Mouse (Mus musculus): Measurements from ENCODE around the gene Gpr108. TPM values are rescaled to one million over a fixed set of nuclear protein-coding genes. Genes with fewer than 3 reads are reported as not detected.

Gene Gpr108
- polyA plus RNA-seq, 1 experiment: 33.1 TPM

DNA sequence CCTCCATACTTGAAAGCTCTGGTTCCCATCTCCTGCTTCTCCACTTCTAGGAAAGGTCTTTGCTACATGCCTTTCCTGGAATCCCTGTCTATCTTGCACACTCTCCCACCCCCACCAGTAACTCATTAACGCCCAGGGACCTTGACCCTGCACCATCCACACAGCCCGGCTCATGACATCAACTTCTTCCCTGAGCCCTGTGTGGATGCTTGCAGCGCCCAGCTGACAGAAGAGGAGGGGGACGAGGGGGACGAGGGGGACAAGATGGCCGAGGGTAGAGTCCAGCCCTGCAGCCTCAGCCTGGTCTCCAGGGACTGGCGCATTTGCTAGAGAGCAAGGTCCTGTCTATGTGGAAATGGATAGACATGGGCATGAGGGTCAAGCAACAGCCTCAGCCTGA lies 15.2 kb downstream of the Gpr108 start:
- H3K4me3 ChIP-seq (replicated peaks): no peak overlapping the region
- H3K4me1 ChIP-seq: peaks cover 48% of the 10 kb centered on the region
- no peaks in the 10 kb centered on the region for H3K9me3 ChIP-seq
- H3K27me3 ChIP-seq (replicated peaks): peaks cover 16% of the 10 kb centered on the region
- TF ChIP-seq FLI1 (IDR thresholded peaks at IDR 0.05; ENCODE audit: low read length) (no peak), GATA1 (IDR thresholded peaks at IDR 0.05; ENCODE audit: borderline replicate concordance, low read length) (no peak)
- H3K36me3 ChIP-seq (replicated peaks; ENCODE audit: low read length): peaks cover 44% of the 10 kb centered on the region

- H3K9me3 ChIP-seq: no peaks in the 10 kb centered on the region
These were observed 16.0 kb downstream of the Gpr108 start for GRCm38 (mm10) chr17:57232200-57232599.

DNA sequence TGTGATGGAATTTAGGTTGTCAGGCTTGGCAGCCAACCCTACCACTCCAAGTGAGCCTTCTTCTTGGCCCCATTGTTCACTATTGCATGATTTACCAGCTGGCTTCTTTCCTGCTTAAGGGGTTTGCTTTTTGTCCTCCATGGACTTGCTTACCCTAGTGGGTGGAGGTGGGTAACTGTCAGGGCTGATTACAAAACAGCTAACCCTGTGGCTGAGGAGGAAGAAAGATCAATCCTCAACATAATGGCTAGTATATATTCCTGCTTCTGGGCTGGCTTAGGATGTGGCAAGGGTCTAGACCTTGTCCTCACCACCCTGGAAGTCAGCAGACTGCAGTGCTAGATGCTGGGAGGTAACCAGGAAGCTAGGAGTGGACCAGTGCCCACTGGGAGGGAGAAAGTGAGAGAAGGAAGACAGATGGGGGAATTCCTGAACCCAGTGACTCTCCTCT lies 16.9 kb downstream of the Gpr108 start:
- Histone ChIP-seq H3K27me3 (replicated peaks) (peaks cover 31% of the 10 kb centered on the region), H3K4me3 (replicated peaks) (no peak overlapping the region), H3K4me1 (peaks cover 56% of the 10 kb centered on the region), H3K36me3 (replicated peaks; ENCODE audit: low read length) (peaks cover 27% of the 10 kb centered on the region), H3K9me3 (no peaks in the 10 kb centered on the region)
- TF ChIP-seq GATA1 (IDR thresholded peaks at IDR 0.05; ENCODE audit: borderline replicate concordance, low read length) (no peak), FLI1 (IDR thresholded peaks at IDR 0.05; ENCODE audit: low read length) (no peak)

More at GRCm38 (mm10) chr17:57232200-57232599, 16.0 kb downstream of the Gpr108 start:
- TF ChIP-seq GATA1 (IDR thresholded peaks at IDR 0.05; ENCODE audit: borderline replicate concordance, low read length) (no peak), FLI1 (IDR thresholded peaks at IDR 0.05; ENCODE audit: low read length) (no peak)
- Histone ChIP-seq H3K36me3 (replicated peaks; ENCODE audit: low read length) (peaks cover 35% of the 10 kb centered on the region), H3K27me3 (replicated peaks) (peaks cover 23% of the 10 kb centered on the region), H3K4me1 (peaks cover 50% of the 10 kb centered on the region), H3K4me3 (replicated peaks) (peak overlapping the region; percentile 28)

DNA sequence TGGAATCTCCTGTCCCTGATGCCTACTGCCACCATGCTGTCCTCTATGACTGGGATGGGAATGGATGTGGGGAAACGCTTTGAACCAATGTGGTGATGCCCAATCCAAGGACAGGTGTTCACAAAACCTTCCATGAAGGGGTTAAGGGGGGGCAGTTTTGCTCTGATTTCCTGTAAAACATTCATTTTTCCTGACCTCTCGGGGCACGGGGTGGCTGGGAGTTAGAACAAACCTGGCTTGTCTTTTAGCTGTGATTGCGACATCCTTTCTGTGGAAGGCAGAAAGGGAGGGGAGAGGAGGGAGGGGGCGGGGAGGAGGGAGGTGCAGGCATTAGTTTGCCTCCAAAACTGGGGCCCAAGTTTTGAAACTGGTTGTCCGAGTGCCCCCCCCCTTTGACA lies 17.5 kb downstream of the Gpr108 start:
- Histone ChIP-seq H3K36me3 (replicated peaks; ENCODE audit: low read length) (peaks cover 21% of the 10 kb centered on the region), H3K9me3 (no peaks in the 10 kb centered on the region), H3K4me3 (replicated peaks) (no peak overlapping the region), H3K27me3 (replicated peaks) (peaks cover 37% of the 10 kb centered on the region), H3K4me1 (peaks cover 59% of the 10 kb centered on the region)
- no peak for TF ChIP-seq GATA1 (IDR thresholded peaks at IDR 0.05; ENCODE audit: borderline replicate concordance, low read length)
- no peak for TF ChIP-seq FLI1 (IDR thresholded peaks at IDR 0.05; ENCODE audit: low read length)

- Histone ChIP-seq H3K27me3 (replicated peaks) (peaks cover 43% of the 10 kb centered on the region), H3K4me1 (peaks cover 62% of the 10 kb centered on the region), H3K9me3 (no peaks in the 10 kb centered on the region), H3K4me3 (replicated peaks) (no peak overlapping the region), H3K36me3 (replicated peaks; ENCODE audit: low read length) (peaks cover 14% of the 10 kb centered on the region)
- TF ChIP-seq GATA1 (IDR thresholded peaks at IDR 0.05; ENCODE audit: borderline replicate concordance, low read length) (no peak), FLI1 (IDR thresholded peaks at IDR 0.05; ENCODE audit: low read length) (no peak)
These were observed 18.2 kb downstream of the Gpr108 start for GRCm38 (mm10) chr17:57229851-57230727.

DNA sequence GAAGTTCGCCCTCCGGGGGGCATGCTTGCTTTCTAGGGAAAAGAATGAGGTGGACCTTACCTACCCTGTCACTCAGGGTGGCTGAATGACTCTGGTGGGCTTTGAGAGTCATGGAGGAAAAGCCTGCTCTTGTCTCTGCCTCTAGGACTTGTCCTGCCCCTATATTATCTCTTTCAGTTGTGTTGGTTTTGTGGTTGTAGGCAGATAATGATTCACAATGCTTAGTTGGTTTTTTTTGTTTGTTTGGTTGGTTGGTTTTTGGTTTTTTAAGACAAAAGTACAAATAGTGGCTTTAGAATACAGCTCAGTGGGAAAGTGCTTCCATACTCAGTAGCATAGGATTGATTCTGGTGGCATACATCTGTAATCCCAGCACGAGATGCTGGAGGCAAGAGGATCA lies 19.4 kb downstream of the Gpr108 start:
- H3K4me3 ChIP-seq (replicated peaks): no peak overlapping the region
- H3K27me3 ChIP-seq (replicated peaks): peaks cover 55% of the 10 kb centered on the region
- H3K4me1 ChIP-seq: peaks cover 63% of the 10 kb centered on the region
- peaks cover 2% of the 10 kb centered on the region for H3K36me3 ChIP-seq (replicated peaks; ENCODE audit: low read length)
- H3K9me3 ChIP-seq: no peaks in the 10 kb centered on the region
- no peak for TF ChIP-seq FLI1 (IDR thresholded peaks at IDR 0.05; ENCODE audit: low read length)
- TF ChIP-seq GATA1 (IDR thresholded peaks at IDR 0.05; ENCODE audit: borderline replicate concordance, low read length): no peak

- no peaks in the 10 kb centered on the region for H3K9me3 ChIP-seq
- TF ChIP-seq FLI1 (IDR thresholded peaks at IDR 0.05; ENCODE audit: low read length): no peak
- TF ChIP-seq GATA1 (IDR thresholded peaks at IDR 0.05; ENCODE audit: borderline replicate concordance, low read length): no peak
- no peaks in the 10 kb centered on the region for H3K36me3 ChIP-seq (replicated peaks; ENCODE audit: low read length)
- peak within 1 kb of the TSS; percentile 30 for H3K4me3 ChIP-seq (replicated peaks)
- H3K27me3 ChIP-seq (replicated peaks): peaks cover 62% of the 10 kb centered on the region
- H3K4me1 ChIP-seq: peaks cover 69% of the 10 kb centered on the region
These were observed 20.2 kb downstream of the Gpr108 start, which contains the start of gene C3 for GRCm38 (mm10) chr17:57228014-57228413. Gene C3, minus strand, starts transcription at chr17:57228136.

DNA sequence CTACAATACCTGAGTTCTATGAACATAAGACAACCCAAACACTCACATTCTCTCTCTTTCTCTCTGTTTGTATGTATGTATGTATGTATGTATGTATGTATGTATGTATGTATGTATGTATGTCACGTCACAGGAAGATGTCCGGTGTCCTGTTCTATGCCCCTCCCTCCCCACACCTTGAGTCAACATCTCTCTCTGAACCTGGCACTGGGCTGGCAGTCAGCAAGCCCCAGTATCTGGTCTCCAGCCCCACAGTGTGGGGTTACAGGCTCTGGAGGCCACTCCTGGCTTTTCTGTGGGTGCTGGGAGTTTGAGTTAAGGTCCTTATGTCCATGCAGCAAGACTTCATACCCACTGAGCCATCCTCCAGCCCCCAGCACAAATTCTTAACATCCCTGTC lies 20.8 kb downstream of the Gpr108 start:
- TF ChIP-seq FLI1 (IDR thresholded peaks at IDR 0.05; ENCODE audit: low read length) (no peak), GATA1 (IDR thresholded peaks at IDR 0.05; ENCODE audit: borderline replicate concordance, low read length) (no peak)
- Histone ChIP-seq H3K4me1 (peaks cover 70% of the 10 kb centered on the region), H3K9me3 (no peaks in the 10 kb centered on the region), H3K4me3 (replicated peaks) (peak overlapping the region; percentile 30), H3K27me3 (replicated peaks) (peaks cover 64% of the 10 kb centered on the region), H3K36me3 (replicated peaks; ENCODE audit: low read length) (no peaks in the 10 kb centered on the region)

DNA sequence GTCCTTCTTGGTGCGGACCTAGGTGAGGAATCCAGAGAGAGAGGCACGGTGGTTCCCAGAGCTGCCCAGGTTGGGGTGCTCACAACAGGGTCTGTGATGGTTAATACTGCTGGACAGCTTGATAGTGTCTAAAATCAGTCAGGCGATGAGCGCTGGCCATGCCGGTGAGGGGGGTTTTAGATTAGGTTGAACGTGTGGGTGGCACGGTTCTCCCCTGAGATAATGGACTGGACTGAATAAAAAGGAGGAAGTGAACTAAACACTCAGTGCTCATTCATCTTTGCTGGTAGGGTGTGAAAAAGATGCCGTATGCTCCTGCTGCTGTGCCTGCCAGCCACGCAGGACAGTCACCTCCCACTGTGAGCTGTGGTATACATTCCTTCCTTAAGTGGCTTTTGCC lies 24.9 kb downstream of the Gpr108 start:
- H3K36me3 ChIP-seq (replicated peaks; ENCODE audit: low read length): no peaks in the 10 kb centered on the region
- no peaks in the 10 kb centered on the region for H3K9me3 ChIP-seq
- TF ChIP-seq GATA1 (IDR thresholded peaks at IDR 0.05; ENCODE audit: borderline replicate concordance, low read length): no peak
- TF ChIP-seq FLI1 (IDR thresholded peaks at IDR 0.05; ENCODE audit: low read length): no peak
- peaks cover 60% of the 10 kb centered on the region for H3K4me1 ChIP-seq
- peaks cover 75% of the 10 kb centered on the region for H3K27me3 ChIP-seq (replicated peaks)
- H3K4me3 ChIP-seq (replicated peaks): no peak overlapping the region

- peaks cover 66% of the 10 kb centered on the region for H3K4me1 ChIP-seq
- H3K27me3 ChIP-seq (replicated peaks): peaks cover 71% of the 10 kb centered on the region
- H3K9me3 ChIP-seq: no peaks in the 10 kb centered on the region
- TF ChIP-seq FLI1 (IDR thresholded peaks at IDR 0.05; ENCODE audit: low read length) (no peak), GATA1 (IDR thresholded peaks at IDR 0.05; ENCODE audit: borderline replicate concordance, low read length) (no peak)
- no peaks in the 10 kb centered on the region for H3K36me3 ChIP-seq (replicated peaks; ENCODE audit: low read length)
- no peak overlapping the region for H3K4me3 ChIP-seq (replicated peaks)
These were observed 26.3 kb downstream of the Gpr108 start for GRCm38 (mm10) chr17:57221911-57222310.

All from megakaryocyte, embryonic 14.5 days (primary cell).